Mouse (Mus musculus): ENCODE measurements around the gene Acaca.
"Not testable (repeated sequence)": the region's sequence is repeated elsewhere in the genome, so short reads cannot be mapped to it uniquely, and the experiment has no call there.

Acaca gene

GRCm38 (mm10) chr11:84344522-84345236, 215.2 kb downstream of the Acaca start:
- DNase-seq, result no peak

- no peak for DNase-seq
Observed at GRCm38 (mm10) chr11:84347766-84348165, 218.3 kb downstream of the Acaca start.

DNA sequence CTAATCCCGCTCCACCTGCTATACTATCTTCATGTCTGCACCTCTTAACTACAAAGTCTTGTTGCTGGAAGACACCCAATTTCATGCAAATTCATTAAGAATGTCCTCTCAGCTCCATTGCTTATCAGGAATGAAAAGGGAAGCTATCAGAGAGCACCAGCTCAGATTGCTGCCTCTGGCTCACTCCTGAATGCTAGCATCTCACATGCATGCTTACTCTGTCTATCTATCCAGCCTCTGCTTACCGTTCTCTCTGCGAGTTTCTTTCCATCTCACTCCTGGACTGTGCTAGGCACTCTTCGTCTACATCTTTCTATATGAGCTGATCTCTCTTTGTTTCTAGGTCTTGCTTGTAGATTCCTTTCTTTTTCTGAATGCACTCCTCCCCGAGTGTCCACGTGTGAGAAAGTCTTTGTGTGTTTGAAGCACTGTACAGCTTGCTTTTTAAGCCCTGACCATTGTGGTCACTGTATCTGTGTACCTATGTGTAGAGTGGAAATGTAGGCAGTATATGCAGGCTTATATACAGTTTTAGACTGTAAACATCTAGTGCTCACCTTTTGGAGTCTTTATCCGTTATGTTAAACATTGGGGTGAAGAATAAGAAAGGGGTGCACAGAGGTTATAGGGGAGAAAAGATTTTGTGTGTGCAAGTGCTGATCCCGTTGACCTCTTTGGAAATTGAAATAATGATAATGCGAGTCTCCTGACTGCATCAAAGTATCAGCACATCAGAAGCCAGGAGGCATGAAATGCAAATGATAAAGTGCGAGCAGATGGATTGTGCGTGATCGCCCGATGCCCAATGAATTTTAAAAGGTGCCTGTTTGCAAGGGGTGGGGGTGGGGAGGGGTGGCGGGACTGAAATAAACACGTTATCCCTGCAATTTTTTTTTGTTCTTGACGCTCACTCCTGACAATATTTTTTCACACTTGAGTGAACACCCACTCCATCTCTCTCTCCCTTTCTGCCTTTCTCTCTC, 219.7 kb downstream of the Acaca start:
- no peak for DNase-seq

GRCm38 (mm10) chr11:84351150-84351549, 221.7 kb downstream of the Acaca start:
- DNase-seq, result no peak

DNA sequence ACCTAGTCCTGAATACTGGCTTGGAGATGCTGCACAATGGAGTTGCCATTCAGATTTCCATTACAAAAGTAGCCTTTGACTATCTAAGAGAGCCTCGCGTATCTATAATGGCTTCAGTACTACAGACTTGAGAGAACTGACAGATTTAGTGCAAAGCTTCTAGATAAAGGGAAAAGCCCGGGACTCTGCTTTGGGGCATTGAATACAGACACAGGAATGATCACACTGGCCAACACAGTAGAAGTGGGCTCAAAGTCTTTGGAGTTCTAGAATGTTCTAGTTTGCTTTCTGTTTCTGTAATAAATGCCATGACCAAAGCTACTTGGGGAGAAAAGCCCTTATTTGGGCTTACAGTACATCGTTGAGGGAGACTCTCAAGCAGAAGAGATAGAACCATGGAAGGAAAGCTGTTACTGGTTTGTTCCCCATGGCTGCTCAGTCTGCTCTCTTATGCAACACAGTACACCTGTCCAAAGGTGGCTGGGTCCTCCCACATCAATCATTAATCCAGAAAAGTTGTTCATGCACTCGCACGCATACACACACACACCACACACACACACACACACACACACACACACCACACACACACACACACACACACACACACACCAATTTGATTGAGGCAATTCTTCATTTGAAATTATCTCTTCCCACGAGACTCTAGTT, 223.7 kb downstream of the Acaca start:
- no peak for DNase-seq

GRCm38 (mm10) chr11:84357304-84357703, 227.8 kb downstream of the Acaca start:
- DNase-seq, result no peak

DNA sequence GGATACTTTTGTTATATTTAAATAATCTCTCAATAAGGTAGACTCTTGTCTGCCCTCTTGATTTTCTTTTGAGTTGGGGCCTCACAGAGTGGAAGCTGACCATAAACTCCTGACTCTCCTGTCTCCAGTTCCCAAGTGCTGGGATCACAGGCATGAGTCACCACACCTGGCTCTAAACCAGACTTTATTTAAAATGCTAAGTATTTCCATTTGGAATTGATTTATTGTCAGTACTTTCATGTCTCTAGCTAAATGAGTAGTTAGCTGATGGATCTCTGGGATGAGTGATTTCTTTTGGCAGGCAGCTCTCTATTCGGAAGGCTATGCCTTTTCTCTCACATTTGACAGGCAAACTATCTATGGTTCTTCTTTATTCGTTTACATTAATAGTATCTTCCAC, 228.3 kb downstream of the Acaca start:
- DNase-seq, result no peak

DNA sequence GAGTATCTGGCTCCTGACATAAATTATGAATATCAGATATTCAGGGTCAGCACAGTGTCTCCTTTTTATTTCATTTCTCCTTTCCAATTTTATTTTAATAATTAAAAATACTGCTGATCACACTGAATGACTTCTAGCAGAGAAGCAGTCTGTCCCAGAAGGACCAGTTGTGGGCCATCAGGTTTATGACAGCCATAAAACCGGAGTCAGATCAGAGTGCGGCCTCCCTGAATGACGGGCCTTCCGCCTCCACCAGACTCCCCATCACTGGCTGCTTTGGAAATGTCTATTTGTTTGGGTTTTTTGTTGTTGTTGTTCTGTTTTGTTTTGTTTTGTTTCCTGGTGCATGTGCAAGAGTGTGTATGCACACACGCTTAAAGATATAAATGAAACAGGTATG, 232.1 kb downstream of the Acaca start:
- no peak for DNase-seq

- no peak for DNase-seq
Observed at GRCm38 (mm10) chr11:84362633-84363243, 233.3 kb downstream of the Acaca start.

- no peak for DNase-seq
Observed at GRCm38 (mm10) chr11:84365313-84365712, 235.8 kb downstream of the Acaca start.

- no peak for DNase-seq
Observed at GRCm38 (mm10) chr11:84368902-84369301, 239.4 kb downstream of the Acaca start.

GRCm38 (mm10) chr11:84373122-84373521, 243.7 kb downstream of the Acaca start:
- no peak for DNase-seq

DNA sequence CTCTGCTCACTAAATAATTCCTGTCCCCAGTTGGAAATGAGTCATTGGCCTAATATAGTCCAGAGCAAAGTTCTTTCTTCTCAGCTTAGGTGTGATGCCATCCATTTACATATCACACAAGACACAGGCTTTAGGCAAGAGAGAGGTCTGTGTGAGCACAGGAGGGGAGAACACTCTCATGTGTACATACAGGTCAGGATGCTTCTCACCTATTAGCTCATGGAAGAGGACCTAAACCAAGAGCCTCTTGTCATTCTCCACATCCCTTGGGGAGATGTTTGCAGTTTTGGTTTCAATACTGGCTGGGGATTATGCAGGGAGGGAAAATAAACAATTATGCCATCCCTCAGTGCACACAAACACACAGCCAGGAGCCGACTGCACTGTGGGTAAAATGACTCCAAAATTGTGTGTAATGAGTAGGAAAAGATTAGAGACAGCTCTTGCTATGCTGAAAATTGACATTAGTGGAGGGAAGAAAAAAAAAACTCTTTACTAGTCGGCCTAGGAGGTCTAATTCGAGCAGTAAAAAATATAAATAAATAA, 246.6 kb downstream of the Acaca start:
- DNase-seq, result no peak

- DNase-seq, result no peak
Observed at GRCm38 (mm10) chr11:84376510-84377365, 247.3 kb downstream of the Acaca start.

- no peak for DNase-seq
Observed at GRCm38 (mm10) chr11:84382450-84382849, 253.0 kb downstream of the Acaca start.

GRCm38 (mm10) chr11:84383891-84384290, 254.4 kb downstream of the Acaca start:
- DNase-seq, result no peak

- no peak for DNase-seq
Observed at GRCm38 (mm10) chr11:84389332-84389731, 259.9 kb downstream of the Acaca start.

DNA sequence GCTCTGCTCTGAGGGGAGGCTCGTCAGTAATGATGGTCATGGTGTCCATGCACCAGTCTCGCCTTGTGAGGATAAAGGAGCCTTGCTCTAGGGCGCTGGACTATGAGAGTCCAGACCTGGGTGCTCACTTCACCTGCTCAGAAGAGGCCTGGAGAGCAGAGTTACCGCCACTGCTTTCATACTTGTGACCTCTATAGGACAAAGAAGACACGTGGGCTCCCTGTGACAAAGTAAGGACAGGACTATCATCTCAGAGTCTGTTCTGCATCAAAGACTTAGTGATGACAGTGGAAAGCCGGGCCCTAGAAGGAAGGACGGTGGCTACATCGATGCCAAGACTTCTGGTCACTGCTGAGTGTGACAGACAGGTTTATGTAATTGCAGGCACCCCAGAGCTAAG, 261.7 kb downstream of the Acaca start:
- no peak for DNase-seq

DNA sequence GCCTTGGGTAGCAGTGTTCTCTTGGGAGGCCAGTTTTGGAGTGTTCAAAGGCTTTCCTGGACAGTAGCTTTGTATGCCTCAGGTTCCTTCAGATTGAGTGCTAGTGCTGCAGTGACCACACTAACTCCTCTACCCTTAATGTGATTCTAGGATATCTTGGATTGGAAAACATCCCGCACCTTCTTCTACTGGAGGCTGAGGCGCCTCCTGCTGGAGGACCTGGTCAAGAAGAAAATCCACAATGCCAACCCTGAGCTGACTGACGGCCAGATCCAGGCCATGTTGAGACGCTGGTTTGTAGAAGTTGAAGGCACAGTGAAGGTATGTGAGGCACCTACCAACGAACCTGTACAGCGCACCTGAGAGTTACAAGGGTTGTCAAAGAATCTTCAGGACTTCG, 262.6 kb downstream of the Acaca start:
- DNase-seq, result not testable (repeated sequence)

GRCm38 (mm10) chr11:84393571-84393970, 264.1 kb downstream of the Acaca start:
- no peak for DNase-seq

GRCm38 (mm10) chr11:84395010-84395409, 265.5 kb downstream of the Acaca start:
- no peak for DNase-seq

- no peak for DNase-seq
Observed at GRCm38 (mm10) chr11:84406733-84407132, 277.3 kb downstream of the Acaca start.

All from thymus, postnatal 36 days (tissue).